Mouse (Mus musculus): ENCODE measurements around the gene Lrrc19.

GRCm38 (mm10) chr4:94692175-94692574, 42.2 kb upstream of the Lrrc19 start:
- TF ChIP-seq CTCF (IDR thresholded peaks at IDR 0.05; ENCODE audit: insufficient read depth, low read length) (no peak), POLR2A (IDR thresholded peaks at IDR 0.05; ENCODE audit: borderline replicate concordance, extremely low read depth, low read depth, low read length) (no peak)
